Mouse (Mus musculus) myocyte (in vitro differentiated cells): ENCODE results near the gene Rab25. TPM values are rescaled to one million over a fixed set of nuclear protein-coding genes. Genes with fewer than 3 reads are reported as not detected.
A peak's percentile ranks its signal among the peaks of the same experiment; 100 is the strongest.

Experiments
- H3K27me3 ChIP-seq: one replicate; pipeline ENCODE4 v1.6.1; 2011; ENCODE audit not compliant: control insufficient read depth, insufficient read depth, insufficient read length
- H3K36me3 ChIP-seq: one replicate; pipeline ENCODE4 v1.6.1; 2011; ENCODE audit not compliant: control insufficient read depth, insufficient read depth
- H3K4me2 ChIP-seq: one replicate; pipeline ENCODE4 v1.6.1; 2011; ENCODE audit warnings: low read depth, control low read depth
- H3K4me3 ChIP-seq: one replicate; pipeline ENCODE4 v1.5.1; 2011; ENCODE audit warnings: mild to moderate bottlenecking, control low read depth, moderate library complexity
- H3K79me2 ChIP-seq: one replicate; pipeline ENCODE4 v1.6.1; 2011; ENCODE audit not compliant: control insufficient read depth, insufficient read depth
- H3ac ChIP-seq: one replicate; pipeline ENCODE4 v1.6.1; 2011; ENCODE audit not compliant: control insufficient read depth, insufficient read length
- CEBPB ChIP-seq: IDR thresholded peaks from 2 replicates; pipeline ENCODE4 v1.6.1; 2011; ENCODE audit warnings: mild to moderate bottlenecking, moderate library complexity; ENCODE audit not compliant: poor library complexity, insufficient read depth, severe bottlenecking
- E2F4 ChIP-seq: IDR thresholded peaks from one replicate; pipeline ENCODE4 v1.6.1; 2011; ENCODE audit warnings: mild to moderate bottlenecking, control low read depth, moderate library complexity; ENCODE audit not compliant: insufficient read depth
- MAX ChIP-seq: IDR thresholded peaks from one replicate; pipeline ENCODE4 v1.6.1; 2011; ENCODE audit warnings: low read depth, mild to moderate bottlenecking, control low read depth
- MYOD1 ChIP-seq, 3 experiments: IDR thresholded peaks; one replicate each; pipeline ENCODE4 v1.6.1; 2011; ENCODE audit warnings: control low read depth in 2 of 3, low read depth in 2 of 3, mild to moderate bottlenecking in 2 of 3, moderate library complexity in 1 of 3; ENCODE audit not compliant: insufficient read length in 2 of 3, control insufficient read depth in 1 of 3
- MYOG ChIP-seq, 3 experiments: IDR thresholded peaks; one replicate each; pipeline ENCODE4 v1.6.1; 2011; ENCODE audit warnings: control low read depth in 2 of 3, low read depth in 2 of 3, mild to moderate bottlenecking in 2 of 3; ENCODE audit not compliant: insufficient read length in 2 of 3, control insufficient read depth in 1 of 3, insufficient read depth in 1 of 3
- POLR2A ChIP-seq: IDR thresholded peaks from one replicate; pipeline ENCODE4 v1.6.1; 2011; ENCODE audit warnings: low read depth, mild to moderate bottlenecking, control low read depth, moderate library complexity; ENCODE audit not compliant: insufficient read length
- POLR2AphosphoS2 ChIP-seq: IDR thresholded peaks from one replicate; pipeline ENCODE4 v1.6.1; 2011; ENCODE audit warnings: low read depth, control low read depth; ENCODE audit not compliant: insufficient read length
- REST ChIP-seq: IDR thresholded peaks from one replicate; pipeline ENCODE4 v1.6.1; 2011; ENCODE audit warnings: mild to moderate bottlenecking, control low read depth, moderate library complexity; ENCODE audit not compliant: insufficient read depth, insufficient read length
- SRF ChIP-seq: IDR thresholded peaks from one replicate; pipeline ENCODE4 v1.6.1; 2011; ENCODE audit warnings: low read depth; ENCODE audit not compliant: control insufficient read depth, insufficient read length
- TCF12 ChIP-seq: IDR thresholded peaks from one replicate; pipeline ENCODE4 v1.6.1; 2011; ENCODE audit warnings: mild to moderate bottlenecking, control low read depth; ENCODE audit not compliant: poor library complexity, insufficient read depth, severe bottlenecking
- TCF3 ChIP-seq: IDR thresholded peaks from one replicate; pipeline ENCODE4 v1.6.1; 2011; ENCODE audit warnings: low read depth, control low read depth; ENCODE audit not compliant: insufficient read length
- USF1 ChIP-seq: IDR thresholded peaks from one replicate; pipeline ENCODE4 v1.6.1; 2011; ENCODE audit warnings: low read depth, mild to moderate bottlenecking, control low read depth, moderate library complexity
- polyA plus RNA-seq: library from polyadenylated mRNA; unstranded; fragments of >200 nt; fragmentation: generic; extraction: Trizol; gene quantifications from one replicate; pipeline ENCODE4 v1.2.1, GENCODE M21; 2012; ENCODE audit warnings: missing spikeins

Rab25 gene
- polyA plus RNA-seq, 1 experiment, result 0.13 TPM

DNA sequence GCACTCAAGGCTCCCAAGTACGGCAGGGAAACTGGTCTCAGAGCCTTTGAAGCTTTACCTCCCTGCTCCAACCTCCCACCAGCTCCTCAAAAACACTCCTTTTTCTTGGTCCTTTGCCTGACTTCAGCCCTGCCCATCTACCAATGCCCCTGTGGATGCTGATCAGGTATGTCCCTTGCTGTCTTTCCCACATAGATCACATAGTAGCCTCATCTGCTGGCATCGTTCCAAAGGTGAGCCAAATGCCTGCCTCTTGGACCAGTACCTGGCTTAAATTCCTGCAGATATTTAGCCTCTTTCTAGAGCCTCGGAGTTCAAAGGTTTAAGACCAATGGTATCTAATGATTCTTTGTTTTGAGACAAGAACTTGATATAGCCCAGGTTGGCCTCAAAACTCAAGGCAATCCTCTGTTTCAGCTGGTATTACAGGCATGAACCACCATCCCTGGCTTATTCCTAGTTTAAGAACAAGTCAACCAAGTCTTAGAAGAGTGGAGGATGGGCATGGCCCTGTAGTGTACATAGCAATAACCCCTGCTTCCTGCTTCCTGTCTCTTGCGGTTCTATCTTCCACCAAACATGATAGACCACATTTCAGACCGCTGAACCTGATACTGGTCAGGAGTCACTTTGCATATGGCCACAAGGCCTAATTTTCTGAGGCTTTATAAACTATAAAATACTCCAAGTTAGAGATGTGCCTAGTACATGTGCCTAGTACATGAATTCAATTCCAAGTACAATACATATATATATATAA lies 4.3 kb downstream of the Rab25 start:
- no peak overlapping the region for H3K4me2 ChIP-seq
- no peaks in the 10 kb centered on the region for H3K27me3 ChIP-seq
- no peak overlapping the region for H3K4me3 ChIP-seq
- no peaks in the 10 kb centered on the region for H3K36me3 ChIP-seq
- no peaks in the 10 kb centered on the region for H3K79me2 ChIP-seq
- H3ac ChIP-seq, result no peak overlapping the region
- TF ChIP-seq MAX (no peak), TCF12 (no peak), POLR2AphosphoS2 (no peak), MYOG (IDR thresholded peaks at IDR 0.05; ENCODE audit: control insufficient read depth in 1 of 3, insufficient read depth in 1 of 3, insufficient read length in 2 of 3, low read depth in 2 of 3) (no peak), TCF3 (no peak), CEBPB (no peak), POLR2A (no peak), E2F4 (no peak), USF1 (no peak), REST (no peak), SRF (no peak), MYOD1 (IDR thresholded peaks at IDR 0.05; ENCODE audit: control insufficient read depth in 1 of 3, insufficient read length in 2 of 3, low read depth in 2 of 3) (no peak)

DNA sequence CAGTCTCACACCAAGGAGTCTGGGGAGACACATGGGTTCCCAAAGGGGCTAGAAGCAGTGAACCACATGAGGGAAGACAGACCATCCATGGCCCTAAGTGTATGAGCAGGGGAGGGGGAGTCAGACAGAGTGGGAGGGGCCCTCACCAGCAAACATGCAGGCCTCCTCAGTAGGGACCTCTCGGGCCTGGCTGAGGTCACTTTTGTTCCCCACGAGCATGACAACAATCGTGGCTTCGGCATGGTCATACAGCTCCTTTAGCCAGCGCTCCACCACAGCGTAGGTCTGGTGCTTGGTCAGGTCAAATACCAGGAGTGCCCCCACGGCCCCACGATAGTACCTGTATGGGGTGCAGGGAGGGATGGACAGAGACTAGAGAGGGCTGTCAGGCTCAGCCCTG lies 4.9 kb downstream of the Rab25 start:
- Histone ChIP-seq H3ac (no peak overlapping the region), H3K4me2 (no peak overlapping the region), H3K36me3 (no peaks in the 10 kb centered on the region), H3K4me3 (no peak overlapping the region), H3K79me2 (no peaks in the 10 kb centered on the region), H3K27me3 (no peaks in the 10 kb centered on the region)
- no peak for TF ChIP-seq MYOD1 (IDR thresholded peaks at IDR 0.05; ENCODE audit: control insufficient read depth in 1 of 3, insufficient read length in 2 of 3, low read depth in 2 of 3)

DNA sequence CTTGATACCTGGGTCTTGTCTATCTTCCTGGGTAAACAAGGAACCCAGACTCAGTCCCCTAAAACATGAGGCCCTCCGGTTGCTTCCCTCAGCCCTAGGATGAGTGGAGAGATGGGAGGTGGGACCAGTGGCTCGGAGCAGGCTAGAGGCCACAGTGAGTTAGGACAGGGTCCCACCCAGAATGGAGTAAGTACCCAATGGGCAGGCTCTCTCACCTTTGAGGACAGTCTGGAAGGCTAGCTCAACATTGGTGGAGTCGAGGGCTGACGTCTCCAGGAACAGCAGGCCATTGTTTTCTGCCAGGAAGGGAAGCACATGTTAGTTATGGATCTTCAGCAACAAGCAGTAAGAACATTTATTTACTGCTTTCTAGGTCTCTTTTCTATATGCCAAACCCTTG lies 5.6 kb downstream of the Rab25 start:
- Histone ChIP-seq H3K36me3 (no peaks in the 10 kb centered on the region), H3ac (no peak overlapping the region), H3K4me3 (no peak overlapping the region), H3K27me3 (no peaks in the 10 kb centered on the region), H3K4me2 (no peak overlapping the region), H3K79me2 (no peaks in the 10 kb centered on the region)
- no peak for TF ChIP-seq USF1
- TF ChIP-seq REST, result no peak
- TF ChIP-seq POLR2AphosphoS2, result no peak
- TF ChIP-seq TCF12, result no peak

DNA sequence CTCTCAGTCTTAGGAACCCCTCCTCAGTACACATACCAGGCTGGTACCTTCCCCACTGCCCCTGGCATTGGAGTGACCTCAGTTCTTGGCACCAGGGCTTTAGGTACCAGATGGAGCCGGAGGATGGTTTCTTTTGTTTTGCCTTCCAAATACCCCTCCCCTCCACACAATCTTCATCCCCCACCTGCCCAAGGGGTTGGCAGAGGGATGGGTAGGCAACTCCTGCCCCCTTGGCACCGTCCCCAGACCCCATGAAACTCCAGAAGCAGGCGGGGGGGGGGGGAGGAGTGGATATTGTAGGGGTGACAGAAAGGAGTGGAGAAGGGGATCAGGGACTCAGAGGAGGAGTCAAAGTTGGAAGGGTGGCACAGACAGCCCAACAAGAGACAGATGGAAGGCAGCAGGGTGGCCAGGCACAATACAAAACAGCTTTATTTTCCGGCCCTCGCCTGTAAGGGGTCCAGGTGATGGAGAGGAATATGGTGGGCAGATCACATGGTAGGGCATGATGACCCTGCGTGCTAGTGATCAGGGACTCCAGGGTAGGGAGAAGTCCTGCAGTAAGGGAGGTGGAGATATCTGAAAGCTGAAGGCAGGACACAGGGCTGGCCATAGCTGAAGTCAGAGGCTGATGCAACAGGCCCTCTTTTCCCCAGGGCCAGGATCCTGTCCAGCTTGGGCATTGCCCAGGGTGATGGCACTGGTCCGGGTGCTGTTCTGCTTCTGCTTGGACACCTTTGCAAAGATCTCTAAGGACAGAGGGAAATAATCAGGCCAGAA lies 6.3 kb downstream of the Rab25 start:
- no peak overlapping the region for H3K4me3 ChIP-seq
- H3ac ChIP-seq, result no peak overlapping the region
- H3K36me3 ChIP-seq, result no peaks in the 10 kb centered on the region
- peak; percentile 59 for TF ChIP-seq POLR2AphosphoS2
- TF ChIP-seq TCF12, result no peak
- TF ChIP-seq POLR2A, result peak; percentile 20
- TF ChIP-seq CEBPB, result peak; percentile 41; the same call in 1 of the 2 replicates
- H3K79me2 ChIP-seq, result no peaks in the 10 kb centered on the region
- H3K27me3 ChIP-seq, result no peaks in the 10 kb centered on the region
- no peak overlapping the region for H3K4me2 ChIP-seq

DNA sequence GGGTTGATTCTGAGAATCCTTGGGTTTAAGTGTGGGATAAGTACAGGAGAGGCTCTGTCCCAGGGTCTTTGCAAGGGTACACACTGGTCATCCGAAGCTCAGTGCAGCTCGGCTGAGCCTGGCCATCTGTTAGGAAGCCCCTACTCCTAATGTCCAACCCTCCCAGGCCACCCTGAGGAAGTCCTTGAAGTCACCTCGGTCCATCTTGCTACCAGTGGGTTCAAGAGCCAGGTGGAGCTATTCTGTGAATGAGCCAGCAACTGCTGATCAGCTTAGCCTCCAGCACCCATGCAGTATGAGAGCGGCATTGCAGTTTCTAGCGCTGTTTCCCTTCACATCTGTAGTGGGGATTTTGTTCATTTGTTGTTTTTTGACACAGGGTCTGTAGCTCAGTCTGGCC lies 8.0 kb downstream of the Rab25 start:
- Histone ChIP-seq H3K27me3 (no peaks in the 10 kb centered on the region), H3ac (no peak overlapping the region), H3K36me3 (no peaks in the 10 kb centered on the region), H3K4me2 (no peak overlapping the region), H3K4me3 (no peak overlapping the region), H3K79me2 (peaks cover 5% of the 10 kb centered on the region)
- TF ChIP-seq CEBPB, result no peak
- no peak for TF ChIP-seq TCF12
- TF ChIP-seq SRF, result no peak
- no peak for TF ChIP-seq MYOG (IDR thresholded peaks at IDR 0.05; ENCODE audit: control insufficient read depth in 1 of 3, insufficient read depth in 1 of 3, insufficient read length in 2 of 3, low read depth in 2 of 3)
- no peak for TF ChIP-seq USF1
- TF ChIP-seq MYOD1 (IDR thresholded peaks at IDR 0.05; ENCODE audit: control insufficient read depth in 1 of 3, insufficient read length in 2 of 3, low read depth in 2 of 3), result no peak
- TF ChIP-seq TCF3, result no peak
- TF ChIP-seq POLR2A, result no peak
- no peak for TF ChIP-seq E2F4
- TF ChIP-seq REST, result no peak
- TF ChIP-seq MAX, result no peak
- no peak for TF ChIP-seq POLR2AphosphoS2
